Mouse (Mus musculus) c-Kit-positive CD71-negative TER-119-negative erythroid progenitor cells, embryonic 14.5 days (primary cell): ENCODE measurements around the gene C1ql1.
"Not testable (repeated sequence)": the region's sequence is repeated elsewhere in the genome, so short reads cannot be mapped to it uniquely, and the experiment has no call there.

Source experiments
- DNase-seq: peaks from one replicate; pipeline ENCODE4 v3.0.0-alpha.2; 2013; ENCODE audit warnings: low read depth

Gene C1ql1

GRCm38 (mm10) chr11:102946265-102946991, at the start of gene C1ql1:
Gene C1ql1 (minus strand): TSS chr11:102946688.
- peak; percentile 78 for DNase-seq

GRCm38 (mm10) chr11:102994952-102995351, 48.5 kb upstream of the C1ql1 start:
- DNase-seq = no peak

- DNase-seq = no peak
Observed at GRCm38 (mm10) chr11:102993420-102994029, 47.0 kb upstream of the C1ql1 start.

- peak; percentile 58 for DNase-seq
Observed at GRCm38 (mm10) chr11:102992940-102993339, 46.5 kb upstream of the C1ql1 start.

GRCm38 (mm10) chr11:102991681-102992080, 45.2 kb upstream of the C1ql1 start:
- DNase-seq = no peak

- DNase-seq = peak; percentile 26
Observed at GRCm38 (mm10) chr11:102990152-102990663, 43.7 kb upstream of the C1ql1 start.

- DNase-seq = no peak
Observed at GRCm38 (mm10) chr11:102989641-102990151, 43.2 kb upstream of the C1ql1 start.

GRCm38 (mm10) chr11:102985160-102985559, 38.7 kb upstream of the C1ql1 start:
- DNase-seq = no peak

- no peak for DNase-seq
Observed at GRCm38 (mm10) chr11:102984615-102985014, 38.1 kb upstream of the C1ql1 start.

GRCm38 (mm10) chr11:102984086-102984485, 37.6 kb upstream of the C1ql1 start:
- DNase-seq = no peak

- DNase-seq = no peak
Observed at GRCm38 (mm10) chr11:102981151-102981890, 34.8 kb upstream of the C1ql1 start.

GRCm38 (mm10) chr11:102978052-102978666, 31.7 kb upstream of the C1ql1 start:
- DNase-seq = no peak

- DNase-seq = not testable (repeated sequence)
Observed at GRCm38 (mm10) chr11:102975966-102976365, 29.5 kb upstream of the C1ql1 start.

- no peak for DNase-seq
Observed at GRCm38 (mm10) chr11:102972326-102972725, 25.8 kb upstream of the C1ql1 start.

- no peak for DNase-seq
Observed at GRCm38 (mm10) chr11:102971604-102972003, 25.1 kb upstream of the C1ql1 start.

- no peak for DNase-seq
Observed at GRCm38 (mm10) chr11:102964547-102965091, 18.1 kb upstream of the C1ql1 start.

GRCm38 (mm10) chr11:102963855-102964546, 17.5 kb upstream of the C1ql1 start:
- DNase-seq = no peak

- DNase-seq = no peak
Observed at GRCm38 (mm10) chr11:102963246-102963854, 16.9 kb upstream of the C1ql1 start.

- DNase-seq = no peak
Observed at GRCm38 (mm10) chr11:102962861-102963245, 16.4 kb upstream of the C1ql1 start.

- DNase-seq = no peak
Observed at GRCm38 (mm10) chr11:102961082-102961481, 14.6 kb upstream of the C1ql1 start.

- DNase-seq = no peak
Observed at GRCm38 (mm10) chr11:102958870-102959269, 12.4 kb upstream of the C1ql1 start.
